Mouse (Mus musculus): Measurements from ENCODE around the gene Gse1. TPM values are rescaled to one million over a fixed set of nuclear protein-coding genes. Genes with fewer than 3 reads are reported as not detected.

The Gse1 gene
- polyA plus RNA-seq, 1 experiment from 2014 or later: 28.8 TPM

- WGBS: 95% methylated on average over 17 of the region's 17 CpGs
- peaks cover 30% of the 10 kb centered on the region for H3K4me1 ChIP-seq
- no peak for ATAC-seq (ENCODE audit: low FRiP score, low read depth)
- H3K27ac ChIP-seq (replicated peaks): 0 out of 2 replicates have a peak overlapping the region, but pooled peaks have one; percentile 46
- H3K4me3 ChIP-seq: no peak overlapping the region
- no peaks in the 10 kb centered on the region for H3K27me3 ChIP-seq
- no peaks in the 10 kb centered on the region for H3K9me3 ChIP-seq
- H3K36me3 ChIP-seq: peaks cover 80% of the 10 kb centered on the region
- H3K9ac ChIP-seq (replicated peaks): no peak overlapping the region
- no peak overlapping the region for H3K4me2 ChIP-seq (replicated peaks)
Observed at GRCm38 (mm10) chr8:120569123-120569522, 340.9 kb downstream of the Gse1 start.

- Histone ChIP-seq H3K4me2 (replicated peaks) (no peak overlapping the region), H3K9me3 (no peaks in the 10 kb centered on the region), H3K4me1 (peaks cover 21% of the 10 kb centered on the region), H3K36me3 (peaks cover 90% of the 10 kb centered on the region), H3K4me3 (no peak overlapping the region), H3K27me3 (no peaks in the 10 kb centered on the region), H3K9ac (replicated peaks) (no peak overlapping the region), H3K27ac (replicated peaks) (peak overlapping the region; percentile 46; the same call in 1 of the 2 replicates)
- WGBS: 63% methylated on average over 13 of the region's 13 CpGs
- no peak for ATAC-seq (ENCODE audit: low FRiP score, low read depth)
Observed at GRCm38 (mm10) chr8:120569939-120570715, 341.9 kb downstream of the Gse1 start.

- Histone ChIP-seq H3K4me1 (peaks cover 13% of the 10 kb centered on the region), H3K9ac (replicated peaks) (no peak overlapping the region), H3K9me3 (no peaks in the 10 kb centered on the region), H3K36me3 (peaks cover 99% of the 10 kb centered on the region), H3K4me3 (no peak overlapping the region), H3K27me3 (no peaks in the 10 kb centered on the region), H3K27ac (replicated peaks) (no peak overlapping the region), H3K4me2 (replicated peaks) (no peak overlapping the region)
- no peak for ATAC-seq (ENCODE audit: low FRiP score, low read depth)
- WGBS: 81% methylated on average over 8 of the region's 8 CpGs
Observed at GRCm38 (mm10) chr8:120571561-120571960, 343.3 kb downstream of the Gse1 start.

- Histone ChIP-seq H3K27ac (replicated peaks) (no peak overlapping the region), H3K27me3 (no peaks in the 10 kb centered on the region), H3K4me2 (replicated peaks) (no peak overlapping the region), H3K9ac (replicated peaks) (no peak overlapping the region), H3K36me3 (peaks cover 99% of the 10 kb centered on the region), H3K9me3 (no peaks in the 10 kb centered on the region), H3K4me1 (peaks cover 9% of the 10 kb centered on the region), H3K4me3 (no peak overlapping the region)
- no peak for ATAC-seq (ENCODE audit: low FRiP score, low read depth)
- WGBS: 83% methylated on average over 21 of the region's 21 CpGs
Observed at GRCm38 (mm10) chr8:120572534-120572933, 344.3 kb downstream of the Gse1 start.

GRCm38 (mm10) chr8:120573866-120574265 lies 345.6 kb downstream of the Gse1 start:
- H3K9me3 ChIP-seq: no peaks in the 10 kb centered on the region
- H3K36me3 ChIP-seq: peaks cover 99% of the 10 kb centered on the region
- H3K4me2 ChIP-seq (replicated peaks): no peak overlapping the region
- no peaks in the 10 kb centered on the region for H3K27me3 ChIP-seq
- H3K4me1 ChIP-seq: peaks cover 9% of the 10 kb centered on the region
- ATAC-seq (ENCODE audit: low FRiP score, low read depth): no peak
- H3K9ac ChIP-seq (replicated peaks): 0 out of 2 replicates have a peak overlapping the region, but pooled peaks have one; percentile 8
- 76% methylated on average over 11 of the region's 11 CpGs for WGBS
- H3K27ac ChIP-seq (replicated peaks): no peak overlapping the region
- H3K4me3 ChIP-seq: no peak overlapping the region

DNA sequence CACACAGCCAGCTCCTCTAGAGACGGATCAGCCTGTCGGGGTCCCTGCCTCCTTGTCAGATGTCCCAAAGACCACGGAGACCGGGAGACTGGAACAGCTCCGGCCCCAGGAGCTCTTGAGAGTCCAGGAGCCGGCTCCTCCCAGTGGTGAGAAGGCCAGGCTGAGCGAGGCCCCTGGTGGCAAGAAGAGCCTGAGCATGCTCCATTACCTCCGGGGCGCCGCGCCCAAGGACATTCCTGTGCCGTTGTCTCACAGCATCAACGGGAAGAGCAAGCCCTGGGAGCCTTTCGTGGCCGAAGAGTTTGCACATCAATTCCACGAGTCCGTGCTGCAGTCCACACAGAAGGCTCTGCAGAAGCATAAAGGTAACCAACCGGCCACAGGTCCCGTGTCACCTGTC lies 346.7 kb downstream of the Gse1 start:
- Histone ChIP-seq H3K36me3 (peaks cover 98% of the 10 kb centered on the region), H3K27me3 (no peaks in the 10 kb centered on the region), H3K4me2 (replicated peaks) (no peak overlapping the region), H3K27ac (replicated peaks) (0 out of 2 replicates have a peak overlapping the region, but pooled peaks have one; percentile 20), H3K9ac (replicated peaks) (no peak overlapping the region), H3K4me3 (no peak overlapping the region), H3K9me3 (no peaks in the 10 kb centered on the region), H3K4me1 (peaks cover 9% of the 10 kb centered on the region)
- WGBS: 85% methylated on average over 19 of the region's 19 CpGs
- ATAC-seq (ENCODE audit: low FRiP score, low read depth): no peak

DNA sequence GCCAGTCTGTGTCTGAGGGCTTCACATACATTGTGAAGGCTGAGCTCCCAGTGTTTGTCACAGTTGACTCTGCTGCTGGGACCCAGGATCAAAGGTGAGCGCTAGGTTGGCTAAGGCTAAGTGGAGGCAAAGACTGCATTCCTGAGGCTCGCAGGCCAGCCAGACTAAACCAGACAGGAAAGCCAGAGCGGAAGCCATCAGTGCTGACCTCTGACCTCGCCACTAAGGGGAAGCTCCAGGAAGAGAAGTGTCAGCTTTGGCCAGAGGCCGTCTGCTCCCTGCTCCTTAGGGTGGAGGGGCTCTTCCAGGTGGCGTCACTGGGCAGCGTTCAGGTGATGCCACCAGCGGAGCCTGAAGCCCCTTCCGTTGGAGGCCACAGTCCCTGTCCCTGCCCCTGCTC lies 347.5 kb downstream of the Gse1 start:
- peaks cover 9% of the 10 kb centered on the region; the same call in 1 of the 2 replicates for H3K4me1 ChIP-seq
- no peak for ATAC-seq (ENCODE audit: low FRiP score, low read depth)
- no peak overlapping the region for H3K9ac ChIP-seq (replicated peaks)
- WGBS: 64% methylated on average over 9 of the region's 9 CpGs
- peaks cover 99% of the 10 kb centered on the region for H3K36me3 ChIP-seq
- H3K4me2 ChIP-seq (replicated peaks): no peak overlapping the region
- no peaks in the 10 kb centered on the region for H3K27me3 ChIP-seq
- no peak overlapping the region for H3K4me3 ChIP-seq
- H3K27ac ChIP-seq (replicated peaks): 0 out of 2 replicates have a peak overlapping the region, but pooled peaks have one; percentile 4
- H3K9me3 ChIP-seq: no peaks in the 10 kb centered on the region

GRCm38 (mm10) chr8:120577821-120578220 lies 349.6 kb downstream of the Gse1 start:
- Histone ChIP-seq H3K4me3 (no peak overlapping the region), H3K9me3 (no peaks in the 10 kb centered on the region), H3K4me2 (replicated peaks) (no peak overlapping the region), H3K36me3 (peaks cover 94% of the 10 kb centered on the region), H3K9ac (replicated peaks) (no peak overlapping the region), H3K27me3 (no peaks in the 10 kb centered on the region), H3K27ac (replicated peaks) (peak overlapping the region; percentile 49), H3K4me1 (peaks cover 6% of the 10 kb centered on the region; the same call in 1 of the 2 replicates)
- ATAC-seq (ENCODE audit: low FRiP score, low read depth): no peak
- WGBS: 92% methylated on average over 17 of the region's 17 CpGs

DNA sequence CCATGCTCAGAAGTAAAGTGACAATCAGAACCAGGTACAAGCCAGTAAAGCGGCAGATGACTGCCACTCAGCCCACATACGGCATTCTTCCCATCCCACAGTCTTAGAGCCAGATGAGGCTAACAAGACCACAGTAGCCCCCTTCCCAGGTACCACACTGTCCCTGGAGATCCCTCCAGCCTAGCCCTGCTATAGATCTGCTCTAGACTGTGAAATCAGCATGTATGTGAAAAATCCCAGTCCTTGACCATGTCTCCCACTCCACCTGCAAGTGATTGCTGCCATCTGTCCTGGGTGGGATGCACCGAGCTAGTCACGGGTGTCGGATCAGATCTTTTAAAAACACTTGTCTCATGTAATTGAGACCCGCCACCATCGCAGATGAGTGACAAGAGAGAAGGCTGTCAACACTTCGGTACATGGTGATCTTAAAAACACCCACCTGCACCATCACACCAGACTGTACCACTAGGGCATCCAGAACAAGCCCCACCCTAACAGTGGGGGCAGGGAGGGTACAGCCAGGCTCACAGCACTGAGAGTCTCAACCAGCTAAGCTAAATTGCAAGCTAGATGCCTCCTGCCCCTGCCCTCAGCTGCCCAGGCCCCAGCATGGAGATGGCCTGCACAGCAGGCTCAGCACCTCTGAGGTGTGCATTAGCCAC lies 352.2 kb downstream of the Gse1 start:
- peaks cover 78% of the 10 kb centered on the region for H3K36me3 ChIP-seq
- WGBS: 92% methylated on average over 8 of the region's 8 CpGs
- no peak for ATAC-seq (ENCODE audit: low FRiP score, low read depth)

GRCm38 (mm10) chr8:120581329-120581728 lies 353.1 kb downstream of the Gse1 start:
- H3K27me3 ChIP-seq: no peaks in the 10 kb centered on the region
- no peak overlapping the region for H3K4me2 ChIP-seq (replicated peaks)
- no peaks in the 10 kb centered on the region for H3K9me3 ChIP-seq
- no peak overlapping the region for H3K4me3 ChIP-seq
- no peak overlapping the region for H3K9ac ChIP-seq (replicated peaks)
- H3K4me1 ChIP-seq: no peaks in the 10 kb centered on the region
- no peak for ATAC-seq (ENCODE audit: low FRiP score, low read depth)
- WGBS: 92% methylated on average over 12 of the region's 12 CpGs
- peak overlapping the region; percentile 49; the same call in 1 of the 2 replicates for H3K27ac ChIP-seq (replicated peaks)
- peaks cover 74% of the 10 kb centered on the region for H3K36me3 ChIP-seq

More for the DNA sequence above, 352.2 kb downstream of the Gse1 start:
- H3K27ac ChIP-seq (replicated peaks): no peak overlapping the region
- H3K9me3 ChIP-seq: no peaks in the 10 kb centered on the region
- no peak overlapping the region for H3K4me3 ChIP-seq
- H3K9ac ChIP-seq (replicated peaks): no peak overlapping the region
- no peaks in the 10 kb centered on the region for H3K27me3 ChIP-seq
- H3K4me1 ChIP-seq: peaks cover 6% of the 10 kb centered on the region; the same call in 1 of the 2 replicates
- H3K4me2 ChIP-seq (replicated peaks): no peak overlapping the region

- no peaks in the 10 kb centered on the region for H3K27me3 ChIP-seq
- peaks cover 73% of the 10 kb centered on the region for H3K36me3 ChIP-seq
- no peak overlapping the region for H3K4me3 ChIP-seq
- H3K4me1 ChIP-seq: peaks cover under 1% of the 10 kb centered on the region; the same call in 1 of the 2 replicates
- WGBS: 91% methylated on average over 8 of the region's 8 CpGs
- H3K9ac ChIP-seq (replicated peaks): no peak overlapping the region
- no peak overlapping the region for H3K4me2 ChIP-seq (replicated peaks)
- H3K9me3 ChIP-seq: no peaks in the 10 kb centered on the region
- ATAC-seq (ENCODE audit: low FRiP score, low read depth): no peak; the same call in 1 of the 2 replicates
- H3K27ac ChIP-seq (replicated peaks): peak overlapping the region; percentile 49; the same call in 1 of the 2 replicates
Observed at GRCm38 (mm10) chr8:120581811-120582210, 353.6 kb downstream of the Gse1 start.

DNA sequence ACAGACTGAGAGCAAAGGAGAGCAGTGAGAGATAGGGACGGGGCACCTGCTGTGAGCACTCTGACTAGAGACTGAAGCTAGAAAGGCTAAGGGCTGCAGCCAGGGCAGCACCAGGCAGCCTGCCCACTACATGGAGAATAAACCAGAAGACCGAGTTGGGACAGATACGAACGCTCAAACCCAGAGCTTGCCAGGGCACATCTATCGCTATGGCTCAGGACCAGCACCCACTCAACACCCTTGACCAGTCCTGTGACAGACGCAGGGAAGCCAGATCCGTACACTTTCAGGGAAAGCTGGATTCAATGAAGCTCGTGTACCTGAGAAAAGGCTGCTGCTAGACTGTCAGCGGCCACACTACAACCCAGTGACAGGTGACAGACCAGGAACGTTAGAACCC lies 357.3 kb downstream of the Gse1 start:
- ATAC-seq (ENCODE audit: low FRiP score, low read depth): no peak
- Histone ChIP-seq H3K4me1 (peaks cover 25% of the 10 kb centered on the region), H3K36me3 (peaks cover 37% of the 10 kb centered on the region), H3K4me2 (replicated peaks) (no peak overlapping the region), H3K27me3 (no peaks in the 10 kb centered on the region), H3K27ac (replicated peaks) (0 out of 2 replicates have a peak overlapping the region, but pooled peaks have one; percentile 3), H3K4me3 (no peak overlapping the region), H3K9ac (replicated peaks) (no peak overlapping the region), H3K9me3 (no peaks in the 10 kb centered on the region)
- 92% methylated on average over 10 of the region's 10 CpGs for WGBS

Measured in midbrain, embryonic 12.5 days (tissue).